Mouse (Mus musculus) forebrain, embryonic 10.5 days (tissue): Measurements from ENCODE around the gene Htra3. TPM values are rescaled to one million over a fixed set of nuclear protein-coding genes. Genes with fewer than 3 reads are reported as not detected.

Source experiments
- DNase-seq: peaks from one replicate; pipeline ENCODE4 v3.0.0-alpha.2; 2017; ENCODE audit warnings: low spot score; ENCODE audit errors: extremely low spot score
- H3K27ac ChIP-seq: fragments of 300-500 bp; sonication (generic); 2 replicates; pipeline ENCODE4 v1.5.1; 2016; ENCODE audit warnings: mild to moderate bottlenecking
- H3K27me3 ChIP-seq: fragments of 300-500 bp; sonication (generic); 2 replicates; pipeline ENCODE4 v1.6.1; 2016; ENCODE audit warnings: mild to moderate bottlenecking; ENCODE audit not compliant: poor library complexity, severe bottlenecking
- H3K36me3 ChIP-seq: fragments of 300-500 bp; sonication (generic); replicated peaks from 2 replicates; pipeline ENCODE4 v1.6.1; 2016; ENCODE audit warnings: mild to moderate bottlenecking, moderate library complexity
- H3K4me1 ChIP-seq: fragments of 300-500 bp; sonication (generic); 2 replicates; pipeline ENCODE4 v1.6.1; 2016
- H3K4me3 ChIP-seq: fragments of 300-500 bp; sonication (generic); 2 replicates; pipeline ENCODE4 v1.5.1; 2016; ENCODE audit warnings: mild to moderate bottlenecking, moderate library complexity
- H3K9me3 ChIP-seq: fragments of 300-500 bp; sonication (generic); 2 replicates; pipeline ENCODE4 v1.6.1; 2016; ENCODE audit warnings: mild to moderate bottlenecking, moderate library complexity
- WGBS: fragments of 180-500 bp; shearing (Covaris S2); methylation state at CpG from one replicate; pipeline ENCODE4 v1.1.7; 2016; 5-methylcytosine and 5-hydroxymethylcytosine counted together
- polyA plus RNA-seq: library from polyadenylated mRNA; unstranded; fragments of >200 nt; fragmentation: Nextera tagmentation; extraction: Ambion mirVana; gene quantifications from 2 replicates; pipeline ENCODE4 v1.2.1, GENCODE M21; 2016

Gene Htra3
- polyA plus RNA-seq, 1 experiment from 2014 or later: 3.1 TPM

DNA sequence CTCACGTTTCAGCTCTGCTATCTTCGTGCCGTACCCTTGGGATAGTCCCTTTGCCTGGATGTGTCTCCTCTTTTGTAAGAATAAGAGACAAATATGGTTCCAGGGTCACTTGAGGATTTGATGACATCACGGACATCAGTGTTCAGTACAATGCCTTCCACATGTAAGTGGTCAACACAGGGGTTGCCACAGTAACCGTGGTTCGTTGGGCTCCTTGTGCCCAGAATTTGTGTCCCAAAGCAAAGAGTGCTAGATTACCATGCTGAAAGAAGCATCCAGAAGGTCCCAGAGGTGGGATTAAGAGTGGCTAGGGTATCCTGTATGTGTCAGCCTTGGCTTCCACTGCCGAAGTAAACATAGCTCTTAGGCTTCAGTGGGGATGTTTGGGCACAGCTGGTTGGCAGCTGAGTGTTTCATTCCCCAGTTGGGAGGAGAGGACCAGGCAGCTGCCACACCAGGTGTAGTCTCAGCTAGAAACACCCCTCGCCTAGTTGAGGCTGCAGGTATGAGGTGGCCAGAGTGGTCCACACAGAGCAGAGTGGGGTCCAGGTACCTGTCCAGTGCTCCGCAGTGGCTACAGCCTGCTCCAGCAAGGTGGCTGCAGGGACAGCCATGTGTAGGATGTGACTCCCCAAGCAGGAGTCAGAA lies 36.1 kb downstream of the Htra3 start:
- Histone ChIP-seq H3K27ac (no peak overlapping the region), H3K4me3 (no peak overlapping the region), H3K9me3 (no peaks in the 10 kb centered on the region), H3K4me1 (peaks cover 6% of the 10 kb centered on the region; the same call in 1 of the 2 replicates), H3K27me3 (no peaks in the 10 kb centered on the region), H3K36me3 (no peaks in the 10 kb centered on the region)
- DNase-seq: no peak
- WGBS: 87% methylated on average over 9 of the region's 9 CpGs

DNA sequence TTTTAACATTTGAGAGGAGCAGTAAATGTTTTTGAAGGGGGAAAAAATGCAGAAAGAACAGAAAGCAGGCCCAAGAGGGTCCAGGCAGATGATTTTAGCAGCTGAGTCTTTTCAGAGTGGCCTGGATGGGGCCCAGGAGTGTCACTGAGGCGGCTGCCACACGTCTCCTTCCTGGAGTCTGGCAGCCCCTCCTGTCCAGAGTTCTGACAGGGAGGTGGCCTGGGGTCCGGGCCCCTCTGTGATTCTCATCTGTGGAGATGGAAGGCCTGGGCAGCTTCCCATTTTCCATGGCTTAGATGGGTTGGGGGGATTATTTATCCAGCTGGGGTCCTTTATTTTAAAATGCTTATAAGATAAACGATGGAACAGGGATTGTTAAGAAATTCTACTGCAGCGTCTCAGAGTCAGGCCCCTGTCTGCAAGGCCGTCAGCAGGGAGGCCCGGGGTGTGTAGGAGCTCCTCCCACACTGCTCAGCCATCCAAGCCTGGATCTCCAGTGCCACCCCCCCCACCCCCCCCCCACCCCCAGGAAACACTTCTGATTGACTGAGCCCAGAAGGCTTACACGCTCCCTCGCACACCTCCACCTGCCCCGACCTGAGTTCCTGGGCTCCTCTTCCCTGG lies 37.5 kb downstream of the Htra3 start:
- 71% methylated on average over 10 of the region's 10 CpGs for WGBS
- no peak overlapping the region for H3K4me3 ChIP-seq
- no peaks in the 10 kb centered on the region for H3K9me3 ChIP-seq
- no peaks in the 10 kb centered on the region for H3K27me3 ChIP-seq
- no peak for DNase-seq
- no peaks in the 10 kb centered on the region for H3K36me3 ChIP-seq
- H3K4me1 ChIP-seq: peaks cover 6% of the 10 kb centered on the region; the same call in 1 of the 2 replicates
- no peak overlapping the region for H3K27ac ChIP-seq

DNA sequence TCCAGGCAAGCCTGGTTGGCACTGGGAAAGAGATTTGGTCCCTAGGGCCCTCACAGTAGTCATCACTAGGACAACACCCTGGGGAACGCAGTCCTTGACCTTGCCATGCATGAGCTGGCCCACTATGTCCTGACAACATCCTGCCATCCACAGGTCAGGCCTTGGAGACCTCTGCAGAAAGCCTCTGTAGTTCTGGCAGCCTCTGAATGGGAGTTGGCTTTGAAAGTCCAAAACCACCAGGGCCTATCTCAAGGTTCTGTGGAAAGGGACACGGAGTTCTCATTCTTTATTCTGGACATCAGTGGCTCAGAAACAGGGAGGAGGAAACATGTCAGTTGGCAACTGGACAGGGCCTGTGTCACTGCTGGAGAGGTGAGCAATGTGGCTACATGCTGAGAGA lies 43.6 kb downstream of the Htra3 start:
- Histone ChIP-seq H3K4me1 (no peaks in the 10 kb centered on the region), H3K27me3 (no peaks in the 10 kb centered on the region), H3K36me3 (no peaks in the 10 kb centered on the region), H3K27ac (no peak overlapping the region), H3K4me3 (no peak overlapping the region), H3K9me3 (no peaks in the 10 kb centered on the region)
- WGBS: 91% methylated on average over 2 of the region's 2 CpGs
- no peak for DNase-seq

DNA sequence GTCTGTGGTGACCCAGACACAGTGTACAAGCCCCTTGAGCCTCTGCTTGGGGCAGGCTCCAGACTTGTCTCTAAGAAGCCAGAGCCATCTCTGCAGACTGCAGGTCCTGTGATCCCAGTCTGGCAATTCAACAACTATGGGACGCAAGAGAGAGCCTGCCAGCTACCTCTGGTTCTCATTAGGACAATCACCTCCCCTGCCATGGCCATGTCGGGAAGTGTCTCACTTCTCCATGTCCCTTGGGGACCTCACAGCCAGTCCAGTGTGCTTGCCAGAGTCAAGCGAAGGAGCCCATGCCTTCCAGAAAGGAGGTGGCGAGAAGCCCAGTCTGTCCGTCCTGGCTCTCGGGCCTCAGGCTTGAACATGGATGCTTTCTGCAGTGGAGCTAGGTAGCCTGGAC lies 46.7 kb downstream of the Htra3 start:
- WGBS: 88% methylated on average over 6 of the region's 6 CpGs
- Histone ChIP-seq H3K4me1 (no peaks in the 10 kb centered on the region), H3K4me3 (no peak overlapping the region), H3K27ac (no peak overlapping the region), H3K9me3 (no peaks in the 10 kb centered on the region), H3K36me3 (no peaks in the 10 kb centered on the region), H3K27me3 (no peaks in the 10 kb centered on the region)
- DNase-seq: no peak

DNA sequence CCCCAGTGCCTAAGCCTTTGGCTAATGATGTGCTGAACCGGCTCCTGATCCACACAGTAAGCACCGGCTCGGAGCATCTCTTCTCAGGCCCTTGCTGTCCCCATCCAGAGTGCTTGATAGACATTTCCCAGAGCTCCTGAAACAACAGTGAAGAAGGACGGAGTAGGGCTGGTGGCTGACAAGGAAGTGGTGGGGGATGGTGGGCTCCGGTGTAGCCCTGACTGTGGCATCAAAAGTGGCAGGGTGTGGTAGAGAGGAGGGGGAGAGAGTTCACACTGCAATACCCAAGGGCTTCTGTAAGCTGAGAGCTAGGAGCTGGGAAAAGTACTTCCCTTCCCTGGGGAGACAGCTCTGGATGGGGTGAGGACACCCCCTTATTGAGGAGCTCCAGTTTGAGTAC lies 47.8 kb downstream of the Htra3 start:
- no peak for DNase-seq
- Histone ChIP-seq H3K36me3 (no peaks in the 10 kb centered on the region), H3K4me1 (no peaks in the 10 kb centered on the region), H3K4me3 (no peak overlapping the region), H3K27me3 (no peaks in the 10 kb centered on the region), H3K9me3 (no peaks in the 10 kb centered on the region), H3K27ac (no peak overlapping the region)
- 80% methylated on average over 5 of the region's 5 CpGs for WGBS

DNA sequence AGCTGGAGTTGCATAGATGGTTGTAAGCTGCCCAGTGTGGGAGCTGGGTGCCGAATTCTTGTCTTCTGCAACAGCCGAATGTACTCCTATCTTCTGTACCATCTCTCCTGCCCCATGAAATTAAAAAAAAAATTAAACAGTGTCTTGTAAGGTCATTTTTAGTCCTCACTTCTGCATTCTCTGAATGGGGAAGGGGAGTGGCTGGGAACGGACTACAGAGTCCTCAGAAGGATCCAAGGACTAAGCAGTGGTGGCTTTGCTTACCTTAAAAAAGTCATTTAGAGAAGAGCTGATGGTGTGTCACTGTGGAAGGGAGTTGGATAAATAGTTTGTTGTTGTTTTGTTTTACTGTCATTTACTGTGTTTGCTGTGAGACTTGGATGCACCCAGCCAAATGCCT lies 48.4 kb downstream of the Htra3 start:
- no peak for DNase-seq
- Histone ChIP-seq H3K27me3 (no peaks in the 10 kb centered on the region), H3K4me3 (no peak overlapping the region), H3K36me3 (no peaks in the 10 kb centered on the region), H3K27ac (no peak overlapping the region), H3K9me3 (no peaks in the 10 kb centered on the region), H3K4me1 (no peaks in the 10 kb centered on the region)
- WGBS: 89% methylated on average over 3 of the region's 3 CpGs

DNA sequence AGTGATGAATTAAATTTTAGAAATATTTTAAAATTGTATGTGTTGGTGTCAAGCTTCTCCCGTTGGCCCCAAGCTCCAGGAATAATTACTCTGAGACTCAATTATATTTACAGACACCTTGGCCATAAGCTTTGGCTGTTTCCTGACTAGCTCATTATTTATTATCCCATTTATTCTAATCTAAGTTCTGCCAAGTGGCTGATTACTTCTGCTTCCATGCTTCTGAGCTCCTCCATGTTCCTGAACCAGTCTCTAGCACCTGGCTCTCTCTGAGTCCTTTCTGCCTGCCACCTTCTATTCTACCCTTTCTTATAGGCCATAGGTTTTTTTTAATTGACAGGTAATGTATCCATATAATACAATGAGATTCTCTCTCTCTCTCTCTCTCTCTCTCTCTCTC lies 48.9 kb downstream of the Htra3 start:
- H3K36me3 ChIP-seq: no peaks in the 10 kb centered on the region
- no peak for DNase-seq
- H3K4me1 ChIP-seq: no peaks in the 10 kb centered on the region
- H3K27me3 ChIP-seq: no peaks in the 10 kb centered on the region
- H3K27ac ChIP-seq: no peak overlapping the region
- H3K9me3 ChIP-seq: no peaks in the 10 kb centered on the region
- 96% methylated on average over 1 of the region's 1 CpGs for WGBS
- no peak overlapping the region for H3K4me3 ChIP-seq

DNA sequence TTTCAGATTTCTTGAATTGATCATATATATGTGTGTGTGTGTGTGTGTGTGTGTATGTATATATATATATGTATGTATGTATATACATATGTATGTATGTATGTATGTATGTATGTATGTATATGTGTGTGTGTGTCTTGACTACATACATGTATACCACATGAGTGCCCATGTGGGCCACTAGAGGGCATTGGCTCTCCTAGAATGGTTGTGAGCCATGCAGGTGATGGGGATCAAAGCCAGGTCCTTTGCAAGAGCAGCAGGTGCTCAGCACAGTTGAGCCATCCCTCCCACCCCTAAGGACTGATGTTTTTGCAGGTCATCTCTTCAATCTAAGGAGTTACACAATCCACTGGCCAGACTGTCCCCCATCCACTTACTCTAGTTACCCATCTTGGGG lies 50.2 kb downstream of the Htra3 start:
- no peak for DNase-seq
- no peaks in the 10 kb centered on the region for H3K36me3 ChIP-seq
- no peaks in the 10 kb centered on the region for H3K27me3 ChIP-seq
- H3K9me3 ChIP-seq: no peaks in the 10 kb centered on the region
- H3K4me1 ChIP-seq: no peaks in the 10 kb centered on the region
- H3K4me3 ChIP-seq: no peak overlapping the region
- no peak overlapping the region for H3K27ac ChIP-seq

DNA sequence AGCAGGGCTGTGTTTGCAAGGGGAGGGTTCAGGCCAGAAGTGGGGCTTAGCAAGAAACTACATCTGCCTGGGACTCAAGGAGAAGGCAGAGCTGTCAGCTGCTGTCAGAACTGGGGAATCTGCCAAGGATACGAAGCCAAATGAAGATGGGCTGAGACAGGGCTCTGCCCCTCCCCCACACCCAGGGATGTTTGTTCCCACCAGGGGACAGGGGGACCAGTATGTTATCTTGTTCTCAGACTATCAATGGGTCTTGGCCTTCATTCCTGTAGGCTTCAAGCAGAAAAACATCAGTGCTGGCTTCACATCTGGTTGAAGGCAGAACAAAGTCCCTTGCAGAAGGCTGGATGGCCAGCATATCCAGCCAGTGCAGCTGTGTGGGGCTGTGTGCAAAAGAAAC lies 50.9 kb downstream of the Htra3 start:
- Histone ChIP-seq H3K4me1 (no peaks in the 10 kb centered on the region), H3K9me3 (no peaks in the 10 kb centered on the region), H3K27ac (no peak overlapping the region), H3K27me3 (no peaks in the 10 kb centered on the region), H3K36me3 (no peaks in the 10 kb centered on the region), H3K4me3 (no peak overlapping the region)
- WGBS: 72% methylated on average over 1 of the region's 1 CpGs
- DNase-seq: no peak

DNA sequence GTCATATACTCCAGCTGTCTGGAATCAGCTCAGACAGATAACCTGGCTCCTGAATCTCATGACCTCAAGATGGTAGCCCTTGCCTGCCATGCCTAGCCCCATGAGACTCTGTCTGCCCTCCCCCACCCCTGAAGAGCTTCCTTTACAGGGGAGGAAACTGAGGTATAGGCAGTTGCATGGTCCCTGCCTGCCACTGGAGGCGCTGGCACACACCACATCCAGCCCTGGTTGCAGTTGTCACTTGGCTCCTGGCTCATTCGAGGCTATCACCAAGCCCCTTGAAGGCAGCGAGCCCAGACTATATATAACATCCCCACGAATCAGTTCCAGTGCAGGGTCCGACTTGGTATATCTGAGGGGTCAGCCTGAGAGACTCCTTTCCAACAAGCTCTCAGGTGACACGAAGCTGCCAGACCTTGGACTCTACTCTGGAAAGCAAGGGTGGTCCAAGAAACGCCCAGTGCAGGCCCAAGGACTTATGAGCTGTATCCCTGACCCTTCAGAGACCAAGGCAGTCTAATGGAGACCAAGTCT lies 52.2 kb downstream of the Htra3 start:
- DNase-seq: no peak
- 66% methylated on average over 7 of the region's 7 CpGs for WGBS
- H3K36me3 ChIP-seq: no peaks in the 10 kb centered on the region
- no peak overlapping the region for H3K27ac ChIP-seq
- H3K27me3 ChIP-seq: no peaks in the 10 kb centered on the region
- H3K4me1 ChIP-seq: no peaks in the 10 kb centered on the region
- H3K9me3 ChIP-seq: no peaks in the 10 kb centered on the region
- H3K4me3 ChIP-seq: no peak overlapping the region

DNA sequence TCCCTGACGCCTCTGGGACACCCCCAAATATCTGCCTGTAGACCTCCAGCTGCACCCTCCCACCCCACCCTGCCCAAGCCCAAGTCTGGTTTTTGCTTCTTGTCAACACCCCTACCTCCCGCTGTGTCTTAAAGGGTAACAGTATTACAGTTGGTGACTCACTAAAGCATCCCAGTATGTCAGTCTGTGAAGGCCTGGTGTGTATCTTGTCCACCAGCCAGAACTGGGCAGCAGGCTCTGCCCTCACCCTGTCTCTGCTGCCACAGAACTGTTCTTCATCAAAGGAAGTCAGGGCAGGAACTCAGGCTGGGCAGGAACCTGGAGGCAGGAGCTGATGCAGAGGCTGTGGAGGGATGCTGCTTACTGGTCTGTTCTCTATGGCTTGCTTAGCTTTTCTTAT lies 53.2 kb downstream of the Htra3 start:
- Histone ChIP-seq H3K36me3 (no peaks in the 10 kb centered on the region), H3K27me3 (no peaks in the 10 kb centered on the region), H3K4me1 (peaks cover 1% of the 10 kb centered on the region), H3K4me3 (no peak overlapping the region), H3K9me3 (no peaks in the 10 kb centered on the region), H3K27ac (no peak overlapping the region)
- 87% methylated on average over 2 of the region's 2 CpGs for WGBS
- no peak for DNase-seq

DNA sequence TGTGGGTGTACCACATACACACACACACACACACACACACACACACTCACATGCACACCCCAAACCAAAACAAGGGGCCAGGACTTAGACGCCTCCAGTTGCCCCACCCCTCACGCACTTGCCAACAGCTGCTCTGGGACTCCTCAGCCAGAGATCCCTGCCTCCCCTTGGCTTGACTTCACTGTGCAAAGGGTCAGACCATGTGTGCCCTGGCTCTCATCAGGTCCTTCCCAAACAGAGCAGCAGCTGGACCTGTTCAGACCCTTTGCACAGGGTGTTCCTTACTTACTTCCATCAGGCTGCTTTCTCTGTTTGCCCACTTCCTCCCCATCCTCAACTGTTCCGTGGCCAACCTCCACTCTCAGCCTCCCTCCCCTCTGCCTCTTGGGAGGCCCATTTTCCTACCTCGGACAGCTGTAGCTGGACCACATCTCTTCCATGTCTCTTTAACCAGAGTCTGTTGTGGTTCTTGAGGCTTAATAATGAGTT lies 54.8 kb downstream of the Htra3 start:
- Histone ChIP-seq H3K27ac (no peak overlapping the region), H3K27me3 (no peaks in the 10 kb centered on the region), H3K4me1 (peaks cover 10% of the 10 kb centered on the region), H3K4me3 (no peak overlapping the region), H3K9me3 (no peaks in the 10 kb centered on the region), H3K36me3 (no peaks in the 10 kb centered on the region)
- WGBS: 79% methylated on average over 4 of the region's 4 CpGs
- no peak for DNase-seq

DNA sequence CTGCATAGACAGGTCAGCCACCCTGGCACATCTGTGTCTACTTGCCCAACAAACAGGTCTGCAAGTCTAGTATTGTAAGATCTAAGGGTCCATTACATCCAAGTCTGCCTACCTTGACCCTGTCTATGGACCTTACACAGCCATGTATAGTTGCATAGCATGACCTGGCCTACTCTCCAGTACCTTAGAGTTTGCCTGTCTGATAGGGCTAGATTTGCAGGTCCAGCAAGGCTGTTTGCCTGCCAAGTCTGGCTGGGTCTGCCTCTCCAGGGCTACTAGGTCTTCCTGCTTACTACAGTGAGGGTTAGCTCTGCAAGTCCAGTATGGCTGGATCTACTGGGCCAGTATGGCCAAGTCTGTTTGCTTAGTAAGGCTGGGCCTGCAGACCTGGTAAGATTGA lies 55.8 kb downstream of the Htra3 start:
- H3K27ac ChIP-seq: no peak overlapping the region
- H3K4me1 ChIP-seq: peaks cover 10% of the 10 kb centered on the region
- DNase-seq: no peak
- no peaks in the 10 kb centered on the region for H3K36me3 ChIP-seq
- H3K27me3 ChIP-seq: no peaks in the 10 kb centered on the region
- no peak overlapping the region for H3K4me3 ChIP-seq
- H3K9me3 ChIP-seq: no peaks in the 10 kb centered on the region
